Mouse (Mus musculus): ENCODE results near the gene Ap2a2. TPM values are rescaled to one million over a fixed set of nuclear protein-coding genes. Genes with fewer than 3 reads are reported as not detected.

The Ap2a2 gene
- total RNA-seq, 2 experiments from 2014 or later, result 43.4 to 59.3 TPM

GRCm38 (mm10) chr7:141558946-141559345 lies 3.0 kb upstream of the Ap2a2 start:
- peak; percentile 66 for ATAC-seq (replicated peaks; ENCODE audit: low FRiP score, poor library complexity, severe bottlenecking)

- ATAC-seq (replicated peaks; ENCODE audit: low FRiP score, poor library complexity, severe bottlenecking), result no peak
Measured at GRCm38 (mm10) chr7:141559726-141560325, 2.1 kb upstream of the Ap2a2 start.

- ATAC-seq (replicated peaks; ENCODE audit: low FRiP score, poor library complexity, severe bottlenecking), result no peak
Measured at GRCm38 (mm10) chr7:141560471-141560870, 1.5 kb upstream of the Ap2a2 start.

DNA sequence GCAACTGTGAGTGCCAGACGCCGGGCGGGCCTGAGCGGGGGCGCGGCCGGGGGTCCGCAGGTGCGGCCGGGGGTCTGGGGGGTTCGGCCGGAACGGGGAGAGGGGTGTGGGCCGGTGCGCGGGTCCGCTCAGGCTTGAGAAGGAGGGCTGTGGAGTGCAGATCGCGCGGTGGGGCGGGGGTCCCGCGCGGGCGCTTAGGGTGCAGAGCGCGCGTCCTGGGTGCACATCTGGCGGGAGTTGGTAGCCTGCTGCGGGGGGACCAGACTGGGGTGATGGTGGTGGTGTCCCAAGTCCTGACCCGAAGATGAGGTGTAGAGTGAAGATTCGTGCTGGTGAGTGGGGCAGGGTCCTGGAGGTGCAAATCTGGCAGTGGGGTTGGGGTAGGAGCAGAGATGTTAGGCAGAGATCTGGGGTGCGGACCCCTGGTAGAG lies 463 bp downstream of the Ap2a2 start:
- ATAC-seq (replicated peaks; ENCODE audit: low FRiP score, poor library complexity, severe bottlenecking), result no peak

GRCm38 (mm10) chr7:141562852-141563427 lies 967 bp downstream of the Ap2a2 start:
- ATAC-seq (replicated peaks; ENCODE audit: low FRiP score, poor library complexity, severe bottlenecking), result no peak

DNA sequence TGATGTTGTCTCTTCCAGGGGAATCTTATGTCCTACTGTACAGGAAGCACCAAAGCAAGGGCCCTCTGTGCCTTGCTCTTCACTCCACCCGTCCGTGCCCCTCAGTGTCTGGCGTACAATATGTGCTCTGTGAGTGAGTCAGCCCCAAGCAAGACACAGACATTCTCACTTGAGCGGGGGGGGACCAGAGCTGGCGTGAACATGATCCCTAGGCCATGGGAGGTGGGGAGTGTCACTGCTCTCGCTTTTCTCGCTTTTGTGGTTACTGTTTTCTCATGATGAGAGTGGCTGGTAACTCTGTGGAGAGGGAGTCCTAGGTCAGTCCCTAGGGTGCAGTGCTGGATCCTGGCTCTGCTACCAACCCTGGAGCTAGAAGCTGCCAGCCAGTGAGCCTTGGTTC lies 2.6 kb downstream of the Ap2a2 start:
- ATAC-seq (replicated peaks; ENCODE audit: low FRiP score, poor library complexity, severe bottlenecking), result no peak

- ATAC-seq (replicated peaks; ENCODE audit: low FRiP score, poor library complexity, severe bottlenecking), result no peak
Measured at GRCm38 (mm10) chr7:141566587-141566986, 4.6 kb downstream of the Ap2a2 start.

- no peak for ATAC-seq (replicated peaks; ENCODE audit: low FRiP score, poor library complexity, severe bottlenecking)
Measured at GRCm38 (mm10) chr7:141569283-141569803, 7.4 kb downstream of the Ap2a2 start.

DNA sequence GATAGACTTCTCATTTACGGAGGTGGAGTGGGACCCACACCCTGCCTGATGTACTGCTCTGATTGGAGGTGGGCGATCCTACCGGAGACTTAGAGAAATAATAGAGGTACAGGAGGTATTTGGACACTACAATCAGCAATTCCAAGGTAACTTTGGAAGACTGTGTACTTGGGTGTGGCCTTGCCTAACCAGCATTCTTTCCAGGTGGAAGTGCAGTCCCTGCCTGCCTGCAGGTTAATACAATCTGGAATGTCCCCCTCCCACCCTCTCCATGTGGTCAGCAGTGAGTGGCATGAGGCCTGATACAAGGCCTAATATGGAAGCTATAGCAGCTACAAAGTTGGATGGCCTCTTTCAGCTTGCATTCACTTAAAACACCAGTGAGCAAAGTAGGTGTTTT lies 7.9 kb downstream of the Ap2a2 start:
- no peak for ATAC-seq (replicated peaks; ENCODE audit: low FRiP score, poor library complexity, severe bottlenecking)

- no peak for ATAC-seq (replicated peaks; ENCODE audit: low FRiP score, poor library complexity, severe bottlenecking)
Measured at GRCm38 (mm10) chr7:141570625-141571295, 8.8 kb downstream of the Ap2a2 start.

- no peak for ATAC-seq (replicated peaks; ENCODE audit: low FRiP score, poor library complexity, severe bottlenecking)
Measured at GRCm38 (mm10) chr7:141574041-141574440, 12.1 kb downstream of the Ap2a2 start.

- no peak for ATAC-seq (replicated peaks; ENCODE audit: low FRiP score, poor library complexity, severe bottlenecking)
Measured at GRCm38 (mm10) chr7:141575481-141575880, 13.5 kb downstream of the Ap2a2 start.

DNA sequence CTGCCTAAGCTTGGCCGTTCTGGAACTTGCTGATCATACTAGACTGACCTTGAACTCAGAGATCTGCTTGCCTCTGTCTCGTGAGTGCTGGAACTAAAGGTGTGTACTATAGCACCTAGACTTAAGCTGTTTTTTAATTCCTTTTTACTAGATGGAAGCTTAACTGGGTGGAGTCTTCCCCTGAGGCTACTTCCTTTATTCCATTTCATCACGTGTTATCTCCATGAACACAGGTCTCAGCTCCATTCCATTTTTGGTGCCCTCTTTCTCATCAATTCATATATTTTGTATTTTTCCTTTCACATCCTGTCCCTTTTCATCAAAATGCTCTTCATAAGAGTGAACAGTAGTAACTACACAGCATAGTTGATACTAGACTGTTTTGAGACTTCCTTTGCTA lies 15.8 kb downstream of the Ap2a2 start:
- ATAC-seq (replicated peaks; ENCODE audit: low FRiP score, poor library complexity, severe bottlenecking), result no peak

DNA sequence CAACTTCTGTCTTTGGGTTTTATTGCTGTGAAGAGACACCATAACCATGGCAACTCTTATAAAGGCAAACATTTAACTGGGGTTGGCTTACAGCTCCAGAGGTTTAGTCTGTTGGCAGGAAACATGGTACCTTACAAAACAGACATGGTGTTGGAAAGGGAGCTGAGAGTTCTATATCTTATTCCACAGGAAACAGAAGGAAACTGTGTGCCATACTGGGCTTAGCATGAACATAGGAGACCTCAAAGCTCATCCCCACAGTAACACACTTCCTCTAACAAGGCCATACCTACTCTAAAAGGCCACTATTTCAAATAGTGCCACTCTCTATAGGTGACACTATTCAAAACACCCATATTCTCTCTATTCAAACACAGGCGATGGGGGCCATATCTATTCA lies 16.5 kb downstream of the Ap2a2 start:
- no peak for ATAC-seq (replicated peaks; ENCODE audit: low FRiP score, poor library complexity, severe bottlenecking)

DNA sequence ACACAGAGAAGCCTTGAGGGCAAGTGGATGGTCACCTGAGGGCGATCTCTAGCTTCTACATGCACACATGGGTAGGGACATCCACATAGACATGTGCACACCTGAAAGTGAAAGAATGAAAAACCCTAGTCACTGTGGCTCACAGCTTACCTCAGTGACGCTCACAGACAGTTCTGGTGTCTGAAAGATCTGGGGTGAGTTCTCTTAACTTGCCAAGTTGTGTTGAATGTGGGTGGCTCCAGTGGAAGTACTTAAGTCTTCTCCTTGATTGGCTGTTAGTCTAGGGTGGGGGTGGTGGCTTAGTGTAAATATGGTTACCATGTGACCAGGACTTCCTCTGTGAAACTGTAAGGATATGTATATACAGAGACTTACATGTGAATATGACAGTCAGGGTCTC lies 17.0 kb downstream of the Ap2a2 start:
- ATAC-seq (replicated peaks; ENCODE audit: low FRiP score, poor library complexity, severe bottlenecking), result peak; percentile 54

DNA sequence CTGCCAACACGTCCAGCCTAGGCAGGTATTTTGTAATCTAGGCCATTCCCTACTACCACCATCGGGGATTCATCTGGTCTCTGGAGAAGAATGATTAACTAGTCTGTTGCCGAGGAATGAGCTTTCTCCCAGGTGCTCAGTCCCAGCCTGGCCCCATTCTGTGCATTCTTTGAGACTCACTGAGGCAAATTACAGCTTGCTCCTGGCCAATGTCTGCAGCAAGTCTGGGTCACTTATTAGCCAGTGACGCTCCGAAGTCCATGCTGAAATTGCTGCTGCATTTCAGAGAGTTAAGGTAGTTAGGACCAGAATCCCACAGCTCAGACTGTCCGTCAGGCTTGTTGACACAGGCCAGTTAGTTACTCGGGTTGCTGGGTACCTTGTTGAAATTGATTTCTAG lies 19.4 kb downstream of the Ap2a2 start:
- no peak for ATAC-seq (replicated peaks; ENCODE audit: low FRiP score, poor library complexity, severe bottlenecking)

GRCm38 (mm10) chr7:141584048-141584841 lies 22.3 kb downstream of the Ap2a2 start:
- ATAC-seq (replicated peaks; ENCODE audit: low FRiP score, poor library complexity, severe bottlenecking), result no peak

- peak; percentile 91 for ATAC-seq (replicated peaks; ENCODE audit: low FRiP score, poor library complexity, severe bottlenecking)
Measured at GRCm38 (mm10) chr7:141585288-141585687, 23.3 kb downstream of the Ap2a2 start.

DNA sequence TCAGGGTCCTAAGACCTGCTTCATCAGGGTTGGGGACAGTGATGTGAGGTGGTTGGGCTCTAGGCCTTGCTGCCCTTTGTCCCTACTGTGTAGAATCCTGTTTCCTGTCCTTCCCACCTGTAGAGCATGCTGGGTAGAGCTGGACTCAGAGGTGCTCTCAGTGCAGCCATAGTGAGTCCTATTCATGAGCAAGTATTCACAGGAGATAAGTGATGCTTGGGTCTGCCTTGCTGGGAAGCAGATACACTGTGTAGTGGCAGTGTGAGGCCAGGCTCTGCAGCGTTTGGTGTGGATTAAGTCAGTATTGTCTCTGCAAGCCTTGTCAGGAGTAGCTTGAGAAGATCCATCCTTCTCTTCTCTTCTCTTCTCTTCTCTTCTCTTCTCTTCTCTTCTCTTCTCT lies 23.9 kb downstream of the Ap2a2 start:
- peak; percentile 55 for ATAC-seq (replicated peaks; ENCODE audit: low FRiP score, poor library complexity, severe bottlenecking)

GRCm38 (mm10) chr7:141588890-141589289 lies 26.9 kb downstream of the Ap2a2 start:
- ATAC-seq (replicated peaks; ENCODE audit: low FRiP score, poor library complexity, severe bottlenecking), result no peak
